Mouse (Mus musculus) embryonic fibroblast, embryonic 13.5 days (primary cell): ENCODE measurements around the gene Crlf1.

Experiments used
- CTCF ChIP-seq: IDR thresholded peaks from 2 replicates; pipeline ENCODE4 v1.5.1; 2011; ENCODE audit warnings: mild to moderate bottlenecking, control low read depth, low read length, moderate library complexity, borderline replicate concordance; ENCODE audit not compliant: insufficient read depth
- POLR2A ChIP-seq: IDR thresholded peaks from 2 replicates; pipeline ENCODE4 v1.6.1; 2011; ENCODE audit warnings: low read depth, mild to moderate bottlenecking, control low read depth, low read length, moderate library complexity

GRCm38 (mm10) chr8:70513441-70513840, 20.5 kb downstream of the Crlf1 start:
- TF ChIP-seq CTCF = no peak
- TF ChIP-seq POLR2A = no peak
